Mouse (Mus musculus) retina, embryonic 14.5 days (tissue): ENCODE measurements at regions not wholly inside any gene's neighbourhood (a gene's known extent, or its start where the extent isn't known, plus 50 kb on each side); places are given as distances from the start of the nearest gene placed in this dataset.

Experiments
- DNase-seq: peaks from one replicate; pipeline ENCODE4 v3.0.0-alpha.2; 2015; ENCODE audit warnings: low spot score

- DNase-seq = no peak
Measured at GRCm38 (mm10) chr13:113536306-113536705, 82.1 kb downstream of the Snx18 start.

- no peak for DNase-seq
Measured at GRCm38 (mm10) chr13:113534664-113535455, 83.5 kb downstream of the Snx18 start.

- peak; percentile 21 for DNase-seq
Measured at GRCm38 (mm10) chr13:113533884-113534445, 84.4 kb downstream of the Snx18 start.

- no peak for DNase-seq
Measured at GRCm38 (mm10) chr13:113526997-113527396, 91.4 kb downstream of the Snx18 start.

GRCm38 (mm10) chr13:113523503-113523902 is 94.9 kb downstream of the Snx18 start:
- DNase-seq = no peak

GRCm38 (mm10) chr13:113518144-113518543 is 100.2 kb downstream of the Snx18 start:
- DNase-seq = no peak

- DNase-seq = no peak
Measured at GRCm38 (mm10) chr13:113516102-113516501, 102.3 kb downstream of the Snx18 start.

- no peak for DNase-seq
Measured at GRCm38 (mm10) chr13:113515162-113515600, 103.2 kb downstream of the Snx18 start.

GRCm38 (mm10) chr13:113509403-113510185 is 108.8 kb downstream of the Snx18 start:
- DNase-seq = no peak

- no peak for DNase-seq
Measured at GRCm38 (mm10) chr13:113508124-113508728, 110.1 kb downstream of the Snx18 start.

- DNase-seq = no peak
Measured at GRCm38 (mm10) chr13:113502528-113502927, 115.8 kb downstream of the Snx18 start.

GRCm38 (mm10) chr13:113502059-113502458 is 116.3 kb downstream of the Snx18 start:
- DNase-seq = no peak

- DNase-seq = no peak
Measured at GRCm38 (mm10) chr13:113500373-113500990, 117.9 kb downstream of the Snx18 start.

GRCm38 (mm10) chr13:113499079-113499710 is 119.2 kb downstream of the Snx18 start:
- no peak for DNase-seq

GRCm38 (mm10) chr13:113495595-113496285 is 122.6 kb downstream of the Snx18 start:
- DNase-seq = no peak

- no peak for DNase-seq
Measured at GRCm38 (mm10) chr13:113495136-113495535, 123.2 kb downstream of the Snx18 start.

- no peak for DNase-seq
Measured at GRCm38 (mm10) chr13:113494688-113495087, 123.7 kb downstream of the Snx18 start.

- DNase-seq = no peak
Measured at GRCm38 (mm10) chr13:113489951-113490822, 128.2 kb downstream of the Snx18 start.

- DNase-seq = no peak
Measured at GRCm38 (mm10) chr13:113486368-113486955, 131.9 kb downstream of the Snx18 start.
